Mouse (Mus musculus) hindbrain, postnatal 0 days (tissue): ENCODE measurements at regions not wholly inside any gene's neighbourhood (a gene's known extent, or its start where the extent isn't known, plus 50 kb on each side); places are given as distances from the start of the nearest gene placed in this dataset.
A peak's percentile ranks its signal among the peaks of the same experiment; 100 is the strongest.

Experiments used
- ATAC-seq: fragments of 200-750 bp; cut with Nextera tagmentation; 2 replicates; pipeline ENCODE4 v1.8.0; 2017; ENCODE audit warnings: mild to moderate bottlenecking, moderate TSS enrichment, moderate library complexity
- DNase-seq: peaks from one replicate; pipeline ENCODE4 v3.0.0-alpha.2; 2015; ENCODE audit warnings: low spot score
- H3K27ac ChIP-seq: fragments of 300-500 bp; sonication (generic); 2 replicates; pipeline ENCODE4 v1.5.1; 2014; ENCODE audit warnings: mild to moderate bottlenecking
- H3K27me3 ChIP-seq: fragments of 300-500 bp; sonication (generic); 2 replicates; pipeline ENCODE4 v1.6.1; 2014; ENCODE audit warnings: low read length, mixed read lengths; ENCODE audit not compliant: insufficient read depth
- H3K36me3 ChIP-seq: fragments of 300-500 bp; sonication (generic); 2 replicates; pipeline ENCODE4 v1.6.1; 2014; ENCODE audit warnings: low read length, mixed read lengths; ENCODE audit not compliant: insufficient read depth
- H3K4me1 ChIP-seq: fragments of 300-500 bp; sonication (generic); 2 replicates; pipeline ENCODE4 v1.6.1; 2014; ENCODE audit warnings: antibody characterized with exemption, low read length, mixed read lengths; ENCODE audit not compliant: insufficient read depth
- H3K4me2 ChIP-seq: fragments of 300-500 bp; sonication (generic); 2 replicates; pipeline ENCODE4 v1.6.1; 2014; ENCODE audit warnings: low read depth, mild to moderate bottlenecking, low read length, moderate library complexity, mixed read lengths
- H3K4me3 ChIP-seq: fragments of 300-500 bp; sonication (generic); 2 replicates; pipeline ENCODE4 v1.5.1; 2014; ENCODE audit warnings: low read length
- H3K9ac ChIP-seq: fragments of 300-500 bp; sonication (generic); replicated peaks from 2 replicates; pipeline ENCODE4 v1.6.1; 2014; ENCODE audit warnings: mild to moderate bottlenecking, low read length, moderate library complexity, mixed read lengths
- H3K9me3 ChIP-seq: fragments of 300-500 bp; sonication (generic); 2 replicates; pipeline ENCODE4 v1.6.1; 2016; ENCODE audit warnings: low read length, mixed read lengths
- CTCF ChIP-seq: IDR thresholded peaks from 2 replicates; pipeline ENCODE4 v1.5.1; 2016; ENCODE audit warnings: antibody characterized with exemption, control low read depth, low read depth
- WGBS: fragments of 180-500 bp; shearing (Covaris S2); extraction: QIAGEN DNeasy Blood & Tissue Kit; methylation state at CpG from one replicate; pipeline ENCODE4 v1.1.7; 2014; 5-methylcytosine and 5-hydroxymethylcytosine counted together

DNA sequence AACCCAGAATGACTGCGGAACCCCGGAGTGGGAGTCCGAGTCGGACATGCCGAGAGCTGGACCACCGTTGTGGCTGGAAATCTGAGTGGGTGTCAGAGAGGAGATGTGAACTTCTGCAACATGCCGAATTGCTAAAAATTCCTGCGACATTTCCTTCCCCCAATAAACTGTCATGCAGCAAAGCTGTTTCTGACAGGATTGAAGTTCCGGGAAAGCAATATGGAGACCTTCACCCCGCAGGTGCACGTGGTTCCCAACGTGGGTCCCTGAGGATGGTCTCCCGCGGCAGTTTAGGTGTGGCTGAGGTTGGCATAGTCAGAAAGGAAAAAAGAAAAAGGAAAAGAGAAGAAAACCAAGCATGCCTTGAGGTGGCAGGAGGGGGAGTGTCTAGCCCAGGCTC is 269.0 kb upstream of the Zfp637 start:
- DNase-seq = no peak
- no peak overlapping the region for H3K4me3 ChIP-seq
- no peaks in the 10 kb centered on the region for H3K27me3 ChIP-seq
- no peak overlapping the region for H3K4me2 ChIP-seq
- H3K27ac ChIP-seq = no peak overlapping the region
- H3K9me3 ChIP-seq = no peaks in the 10 kb centered on the region
- no peaks in the 10 kb centered on the region for H3K4me1 ChIP-seq
- ATAC-seq = no peak
- no peak overlapping the region for H3K9ac ChIP-seq
- no peaks in the 10 kb centered on the region for H3K36me3 ChIP-seq
- 93% methylated on average over 14 of the region's 14 CpGs for WGBS
- TF ChIP-seq CTCF = no peak

DNA sequence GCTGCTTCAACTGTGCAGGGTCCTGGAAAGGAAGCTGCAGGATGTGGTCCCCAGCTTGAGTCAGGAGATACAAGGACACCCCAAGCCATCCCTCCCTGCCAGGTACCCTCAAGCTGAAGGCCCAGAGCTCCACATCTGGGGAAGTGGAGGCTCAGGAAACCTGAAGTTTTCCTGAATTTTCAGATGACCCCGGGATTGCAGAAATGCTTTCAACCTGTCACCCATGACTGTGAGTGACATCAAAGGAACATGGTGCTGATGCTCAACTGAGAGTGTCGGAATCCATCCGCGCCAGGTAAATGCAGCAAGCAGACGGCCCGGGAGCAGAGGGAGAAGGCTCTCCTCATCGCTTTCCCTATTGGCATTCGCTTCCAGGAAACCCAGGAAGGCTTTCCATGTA is 267.6 kb upstream of the Zfp637 start:
- no peaks in the 10 kb centered on the region for H3K27me3 ChIP-seq
- H3K9ac ChIP-seq = no peak overlapping the region
- H3K36me3 ChIP-seq = no peaks in the 10 kb centered on the region
- no peak for DNase-seq
- TF ChIP-seq CTCF = no peak
- H3K4me1 ChIP-seq = no peaks in the 10 kb centered on the region
- H3K27ac ChIP-seq = no peak overlapping the region
- H3K9me3 ChIP-seq = no peaks in the 10 kb centered on the region
- H3K4me3 ChIP-seq = no peak overlapping the region
- no peak overlapping the region for H3K4me2 ChIP-seq
- ATAC-seq = no peak
- WGBS = 96% methylated on average over 8 of the region's 8 CpGs

- Histone ChIP-seq H3K9me3 (no peaks in the 10 kb centered on the region), H3K36me3 (no peaks in the 10 kb centered on the region), H3K4me1 (no peaks in the 10 kb centered on the region), H3K27me3 (no peaks in the 10 kb centered on the region), H3K4me2 (no peak overlapping the region), H3K9ac (no peak overlapping the region), H3K4me3 (no peak overlapping the region), H3K27ac (no peak overlapping the region)
- WGBS = 79% methylated on average over 10 of the region's 10 CpGs
- TF ChIP-seq CTCF = no peak
- no peak for ATAC-seq
- DNase-seq = no peak
These were observed 266.8 kb upstream of the Zfp637 start for GRCm38 (mm10) chr6:117574146-117574545.

- Histone ChIP-seq H3K27ac (no peak overlapping the region), H3K4me1 (no peaks in the 10 kb centered on the region), H3K4me3 (no peak overlapping the region), H3K9me3 (no peaks in the 10 kb centered on the region), H3K27me3 (no peaks in the 10 kb centered on the region), H3K36me3 (no peaks in the 10 kb centered on the region), H3K4me2 (no peak overlapping the region), H3K9ac (no peak overlapping the region)
- ATAC-seq (0 out of 2 replicates have a peak, but pooled peaks have one; percentile 18), DNase-seq (no peak)
- WGBS = 66% methylated on average over 5 of the region's 5 CpGs
- no peak for TF ChIP-seq CTCF
These were observed 265.9 kb upstream of the Zfp637 start for GRCm38 (mm10) chr6:117575057-117575456.

DNA sequence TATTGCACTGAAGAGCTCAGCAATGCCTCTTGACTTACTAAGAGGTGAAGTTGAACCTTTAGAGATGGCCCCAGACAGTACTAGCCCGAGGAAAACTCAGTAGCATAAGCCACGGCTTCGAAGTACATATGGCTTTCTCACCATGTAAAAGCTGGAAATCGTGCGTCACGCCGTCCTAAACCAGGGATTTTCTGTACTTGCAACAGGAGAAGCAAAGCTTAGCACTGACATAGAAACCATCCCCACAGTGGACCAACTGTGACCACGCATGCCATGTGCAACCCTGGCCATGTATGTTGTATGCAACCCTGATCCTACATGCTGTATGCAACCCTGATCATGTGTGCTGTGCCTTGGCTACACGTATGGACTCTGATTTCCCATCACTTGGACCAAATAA is 265.0 kb upstream of the Zfp637 start:
- no peak overlapping the region for H3K9ac ChIP-seq
- H3K9me3 ChIP-seq = no peaks in the 10 kb centered on the region
- DNase-seq (no peak), ATAC-seq (no peak)
- H3K4me1 ChIP-seq = no peaks in the 10 kb centered on the region
- no peak for TF ChIP-seq CTCF
- no peak overlapping the region for H3K4me3 ChIP-seq
- H3K36me3 ChIP-seq = no peaks in the 10 kb centered on the region
- H3K27ac ChIP-seq = no peak overlapping the region
- no peaks in the 10 kb centered on the region for H3K27me3 ChIP-seq
- H3K4me2 ChIP-seq = no peak overlapping the region
- WGBS = 95% methylated on average over 9 of the region's 9 CpGs

- Histone ChIP-seq H3K9me3 (no peaks in the 10 kb centered on the region), H3K4me2 (no peak overlapping the region), H3K4me3 (no peak overlapping the region), H3K4me1 (no peaks in the 10 kb centered on the region), H3K27ac (no peak overlapping the region), H3K9ac (no peak overlapping the region), H3K36me3 (no peaks in the 10 kb centered on the region), H3K27me3 (no peaks in the 10 kb centered on the region)
- DNase-seq (peak; percentile 30), ATAC-seq (peak; percentile 76; the same call in 1 of the 2 replicates)
- no peak for TF ChIP-seq CTCF
- 51% methylated on average over 10 of the region's 10 CpGs for WGBS
These were observed 263.1 kb upstream of the Zfp637 start for GRCm38 (mm10) chr6:117577539-117578521.

GRCm38 (mm10) chr6:117580951-117581350 is 260.0 kb upstream of the Zfp637 start:
- Histone ChIP-seq H3K27ac (no peak overlapping the region), H3K9me3 (no peaks in the 10 kb centered on the region), H3K4me2 (no peak overlapping the region), H3K36me3 (no peaks in the 10 kb centered on the region), H3K4me1 (no peaks in the 10 kb centered on the region), H3K27me3 (no peaks in the 10 kb centered on the region), H3K9ac (no peak overlapping the region), H3K4me3 (no peak overlapping the region)
- no peak for DNase-seq
- 88% methylated on average over 2 of the region's 2 CpGs for WGBS
- TF ChIP-seq CTCF = no peak
- ATAC-seq = no peak
